Mouse (Mus musculus): ENCODE data around the gene Dync1li1. TPM values are rescaled to one million over a fixed set of nuclear protein-coding genes. Genes with fewer than 3 reads are reported as not detected.

Gene Dync1li1
- 23.6 and 32.6 TPM in 2 replicates for total RNA-seq (2014; fragmentation: Nextera tagmentation)
- total RNA-seq (2017) = 44.0 and 45.1 TPM in 2 replicates

GRCm38 (mm10) chr9:114688252-114688952 is at the start of gene Dync1li1:
TSS of gene Dync1li1 (plus strand) at chr9:114688790.
- peak; percentile 82 for ATAC-seq (replicated peaks; ENCODE audit: poor library complexity, severe bottlenecking)

- no peak for ATAC-seq (replicated peaks; ENCODE audit: poor library complexity, severe bottlenecking)
These were observed 49.3 kb upstream of the Dync1li1 start for GRCm38 (mm10) chr9:114639186-114639748.

GRCm38 (mm10) chr9:114639839-114640646 is 48.5 kb upstream of the Dync1li1 start, which contains the start of gene Cnot10:
TSS of gene Cnot10 (minus strand) at chr9:114640184.
- peak; percentile 98 for ATAC-seq (replicated peaks; ENCODE audit: poor library complexity, severe bottlenecking)

- ATAC-seq (replicated peaks; ENCODE audit: poor library complexity, severe bottlenecking) = no peak
These were observed 41.8 kb upstream of the Dync1li1 start for GRCm38 (mm10) chr9:114646556-114647505.

GRCm38 (mm10) chr9:114647506-114648432 is 40.8 kb upstream of the Dync1li1 start:
- no peak for ATAC-seq (replicated peaks; ENCODE audit: poor library complexity, severe bottlenecking)

GRCm38 (mm10) chr9:114648472-114648871 is 40.1 kb upstream of the Dync1li1 start:
- ATAC-seq (replicated peaks; ENCODE audit: poor library complexity, severe bottlenecking) = 0 out of 2 replicates have a peak, but pooled peaks have one; percentile 48

GRCm38 (mm10) chr9:114649371-114649770 is 39.2 kb upstream of the Dync1li1 start:
- ATAC-seq (replicated peaks; ENCODE audit: poor library complexity, severe bottlenecking) = no peak

GRCm38 (mm10) chr9:114650938-114651634 is 37.5 kb upstream of the Dync1li1 start:
- peak; percentile 91 for ATAC-seq (replicated peaks; ENCODE audit: poor library complexity, severe bottlenecking)

- ATAC-seq (replicated peaks; ENCODE audit: poor library complexity, severe bottlenecking) = no peak
These were observed 33.2 kb upstream of the Dync1li1 start for GRCm38 (mm10) chr9:114655356-114655755.

- peak; percentile 61 for ATAC-seq (replicated peaks; ENCODE audit: poor library complexity, severe bottlenecking)
These were observed 31.9 kb upstream of the Dync1li1 start for GRCm38 (mm10) chr9:114656701-114657100.

- ATAC-seq (replicated peaks; ENCODE audit: poor library complexity, severe bottlenecking) = no peak
These were observed 28.1 kb upstream of the Dync1li1 start for GRCm38 (mm10) chr9:114660506-114660905.

- no peak for ATAC-seq (replicated peaks; ENCODE audit: poor library complexity, severe bottlenecking)
These were observed 27.6 kb upstream of the Dync1li1 start for GRCm38 (mm10) chr9:114660983-114661382.

- no peak for ATAC-seq (replicated peaks; ENCODE audit: poor library complexity, severe bottlenecking)
These were observed 26.6 kb upstream of the Dync1li1 start for GRCm38 (mm10) chr9:114661991-114662390.

- no peak for ATAC-seq (replicated peaks; ENCODE audit: poor library complexity, severe bottlenecking)
These were observed 24.8 kb upstream of the Dync1li1 start for GRCm38 (mm10) chr9:114663782-114664181.

- no peak for ATAC-seq (replicated peaks; ENCODE audit: poor library complexity, severe bottlenecking)
These were observed 21.7 kb upstream of the Dync1li1 start for GRCm38 (mm10) chr9:114666858-114667257.

- no peak for ATAC-seq (replicated peaks; ENCODE audit: poor library complexity, severe bottlenecking)
These were observed 20.5 kb upstream of the Dync1li1 start for GRCm38 (mm10) chr9:114668047-114668446.

- no peak for ATAC-seq (replicated peaks; ENCODE audit: poor library complexity, severe bottlenecking)
These were observed 19.6 kb upstream of the Dync1li1 start for GRCm38 (mm10) chr9:114669011-114669410.

GRCm38 (mm10) chr9:114671946-114672345 is 16.6 kb upstream of the Dync1li1 start:
- no peak for ATAC-seq (replicated peaks; ENCODE audit: poor library complexity, severe bottlenecking)

Data from granulocyte monocyte progenitor cell, adult 5-6 weeks (primary cell).